Mouse (Mus musculus): Measurements from ENCODE around the gene Slc25a33.
A peak's percentile ranks its signal among the peaks of the same experiment; 100 is the strongest.
"Not testable (repeated sequence)": the region's sequence is repeated elsewhere in the genome, so short reads cannot be mapped to it uniquely, and the experiment has no call there.

Gene Slc25a33

GRCm38 (mm10) chr4:149774094-149774470 is at the start of gene Slc25a33:
Slc25a33 (minus strand) TSS chr4:149774277.
- DNase-seq (ENCODE audit: extremely low spot score) = peak; percentile 95

GRCm38 (mm10) chr4:149822586-149823196 is 48.6 kb upstream of the Slc25a33 start:
- no peak for DNase-seq (ENCODE audit: extremely low spot score)

GRCm38 (mm10) chr4:149822126-149822525 is 48.0 kb upstream of the Slc25a33 start:
- DNase-seq (ENCODE audit: extremely low spot score) = no peak

- DNase-seq (ENCODE audit: extremely low spot score) = no peak
Observed at GRCm38 (mm10) chr4:149820569-149820968, 46.5 kb upstream of the Slc25a33 start.

GRCm38 (mm10) chr4:149819195-149819594 is 45.1 kb upstream of the Slc25a33 start:
- DNase-seq (ENCODE audit: extremely low spot score) = no peak

- no peak for DNase-seq (ENCODE audit: extremely low spot score)
Observed at GRCm38 (mm10) chr4:149816598-149816997, 42.5 kb upstream of the Slc25a33 start.

- DNase-seq (ENCODE audit: extremely low spot score) = no peak
Observed at GRCm38 (mm10) chr4:149815586-149815985, 41.5 kb upstream of the Slc25a33 start.

- no peak for DNase-seq (ENCODE audit: extremely low spot score)
Observed at GRCm38 (mm10) chr4:149813409-149814184, 39.5 kb upstream of the Slc25a33 start.

GRCm38 (mm10) chr4:149810372-149810771 is 36.3 kb upstream of the Slc25a33 start:
- DNase-seq (ENCODE audit: extremely low spot score) = not testable (repeated sequence)

GRCm38 (mm10) chr4:149808584-149809227 is 34.6 kb upstream of the Slc25a33 start:
- DNase-seq (ENCODE audit: extremely low spot score) = no peak

GRCm38 (mm10) chr4:149808060-149808567 is 34.0 kb upstream of the Slc25a33 start:
- DNase-seq (ENCODE audit: extremely low spot score) = no peak

GRCm38 (mm10) chr4:149806699-149807381 is 32.8 kb upstream of the Slc25a33 start:
- peak; percentile 88 for DNase-seq (ENCODE audit: extremely low spot score)

- DNase-seq (ENCODE audit: extremely low spot score) = no peak
Observed at GRCm38 (mm10) chr4:149802269-149802668, 28.2 kb upstream of the Slc25a33 start.

GRCm38 (mm10) chr4:149800576-149800975 is 26.5 kb upstream of the Slc25a33 start:
- DNase-seq (ENCODE audit: extremely low spot score) = no peak

GRCm38 (mm10) chr4:149800172-149800464 is 26.0 kb upstream of the Slc25a33 start:
- DNase-seq (ENCODE audit: extremely low spot score) = no peak

GRCm38 (mm10) chr4:149799346-149800171 is 25.5 kb upstream of the Slc25a33 start:
- DNase-seq (ENCODE audit: extremely low spot score) = no peak

- peak; percentile 52 for DNase-seq (ENCODE audit: extremely low spot score)
Observed at GRCm38 (mm10) chr4:149798684-149799309, 24.7 kb upstream of the Slc25a33 start.

- no peak for DNase-seq (ENCODE audit: extremely low spot score)
Observed at GRCm38 (mm10) chr4:149798116-149798515, 24.0 kb upstream of the Slc25a33 start.

GRCm38 (mm10) chr4:149797220-149797610 is 23.1 kb upstream of the Slc25a33 start:
- no peak for DNase-seq (ENCODE audit: extremely low spot score)

GRCm38 (mm10) chr4:149796567-149797219 is 22.6 kb upstream of the Slc25a33 start:
- DNase-seq (ENCODE audit: extremely low spot score) = no peak
